Mouse (Mus musculus) G1E (cell line): ENCODE measurements around the gene Mrpl51.

ENCODE experiments used
- CTCF ChIP-seq: IDR thresholded peaks from 2 replicates; pipeline ENCODE4 v1.5.1; 2012; ENCODE audit warnings: low read depth, low read length, inconsistent platforms, mixed read lengths
- GATA1 ChIP-seq: IDR thresholded peaks from 2 replicates; pipeline ENCODE4 v1.6.1; 2012; ENCODE audit warnings: borderline replicate concordance, low read length, inconsistent platforms, mixed read lengths
- GATA2 ChIP-seq: IDR thresholded peaks from 2 replicates; pipeline ENCODE4 v1.6.1; 2012; ENCODE audit warnings: low read depth, low read length, inconsistent platforms, borderline replicate concordance
- TAL1 ChIP-seq: conservative IDR thresholded peaks from 2 replicates; pipeline ENCODE4 v1.6.1; 2012; ENCODE audit warnings: low read depth, low read length, inconsistent platforms, mixed read lengths

DNA sequence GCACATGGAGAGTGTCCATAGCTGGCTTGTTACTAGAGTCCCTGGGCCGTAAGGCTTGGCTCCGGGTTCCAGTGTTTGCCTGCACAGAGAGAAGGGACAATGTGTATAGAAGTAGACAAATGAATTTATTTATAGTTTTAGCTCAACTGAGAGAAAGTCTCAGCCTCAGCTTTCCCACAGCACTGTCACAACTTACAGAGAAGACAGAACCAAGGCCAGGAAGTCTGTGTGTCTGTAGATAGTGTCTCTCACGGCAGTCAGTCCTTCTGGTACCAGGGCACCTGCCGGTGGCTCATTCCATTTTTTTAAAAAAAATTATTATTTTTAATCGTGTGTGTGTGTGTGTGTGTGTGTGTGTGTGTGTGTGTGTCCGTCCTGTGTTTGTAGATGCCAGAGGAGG is 40.9 kb downstream of the Mrpl51 start:
- no peak for TF ChIP-seq CTCF
- TF ChIP-seq GATA1, result no peak
- no peak for TF ChIP-seq TAL1
- no peak for TF ChIP-seq GATA2
